Mouse (Mus musculus): Measurements from ENCODE around the gene Olfr490.

Olfr490 gene

DNA sequence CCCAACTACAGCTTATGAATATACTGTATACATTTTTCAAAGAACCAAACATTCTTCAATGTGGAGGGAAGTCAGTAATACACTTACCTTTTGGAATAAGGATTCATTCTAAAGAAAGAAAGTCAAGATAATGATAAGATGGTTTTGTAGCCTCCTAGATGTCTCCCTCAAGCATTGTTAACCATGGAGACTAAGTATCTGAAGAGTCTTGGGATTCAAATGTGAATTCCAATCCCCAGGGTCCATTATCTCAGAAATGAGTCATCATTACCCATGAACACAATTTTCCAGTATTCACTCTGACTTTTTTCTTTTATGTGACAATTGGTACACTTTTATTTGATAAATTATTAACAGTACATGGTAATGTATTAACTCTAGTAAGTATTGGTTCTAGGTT lies at the start of gene Olfr490:
Gene Olfr490, minus strand, starts transcription at position 101 of the 400 bp plus-strand sequence.
- DNase-seq: no peak

GRCm38 (mm10) chr7:108323574-108323973 lies 34.8 kb upstream of the Olfr490 start, which contains the start of gene Olfr492:
Gene Olfr492, minus strand, starts transcription at chr7:108323674.
- DNase-seq: no peak

DNA sequence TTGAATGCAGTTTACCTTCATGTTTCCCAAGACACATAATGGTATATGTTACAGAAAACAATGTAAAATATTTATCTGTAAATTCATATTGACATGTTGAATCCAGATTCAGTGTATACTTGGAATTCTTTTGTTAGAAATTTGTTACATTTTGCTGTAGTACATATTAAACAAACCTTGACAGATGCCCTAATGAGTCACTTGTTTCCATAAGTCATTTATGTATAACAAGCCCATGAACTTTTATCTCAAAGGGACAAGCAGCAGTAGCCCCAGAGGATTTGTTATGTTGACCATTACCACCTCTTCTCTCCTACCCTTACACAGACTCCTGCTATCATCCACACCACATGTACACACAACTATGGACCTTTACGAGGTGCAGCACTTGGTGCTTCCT lies 24.4 kb upstream of the Olfr490 start, which contains the start of gene Olfr491:
Gene Olfr491, plus strand, starts transcription at position 301 of the 400 bp plus-strand sequence.
- DNase-seq: no peak

DNA sequence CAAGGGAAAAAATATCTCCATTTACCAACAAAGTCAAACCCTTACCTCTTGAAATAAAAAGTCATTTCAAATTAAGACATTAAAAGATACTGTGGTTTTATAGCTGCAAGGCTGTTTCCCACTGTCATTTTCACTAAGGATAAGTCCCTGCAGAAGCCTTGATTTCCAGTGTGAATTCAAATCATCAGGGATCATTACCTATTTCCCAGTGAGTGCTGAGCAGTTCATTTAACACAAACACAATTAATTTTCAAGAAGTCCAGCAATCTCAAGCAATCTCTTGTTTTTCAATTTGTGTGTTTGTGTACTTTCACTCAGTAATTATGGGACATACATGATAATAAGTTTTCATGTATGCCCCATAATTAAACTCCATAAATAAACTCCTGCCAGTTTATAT lies 30.5 kb downstream of the Olfr490 start, which contains the start of gene Olfr488:
Gene Olfr488, minus strand, starts transcription at position 101 of the 400 bp plus-strand sequence.
- DNase-seq: no peak
